Mouse (Mus musculus): ENCODE data around the gene Sik3.

GRCm38 (mm10) chr9:46152067-46153015 is 139.7 kb downstream of the Sik3 start:
- no peak for TF ChIP-seq POLR2A (IDR thresholded peaks at IDR 0.05; ENCODE audit: control insufficient read depth, low read depth, low read length)
- TF ChIP-seq CTCF (IDR thresholded peaks at IDR 0.05; ENCODE audit: control insufficient read depth, insufficient read depth, insufficient replicate concordance, low read depth, low read length), result no peak
